ENCODE assay signal across 14 mouse cellular contexts in genomic region chr1:20677987-20678386, GRCm38 (mm10). TPM values are rescaled to one million over a fixed set of nuclear protein-coding genes. Genes with fewer than 3 reads are reported as not detected.
A peak's percentile ranks its signal among the peaks of the same experiment; 100 is the strongest.
DNase-seq lines count a peak whose midpoint lies in the region; ATAC-seq and TF ChIP-seq lines count a peak whose summit lies in the region.
"Had no signal": no experiment of that assay in that cellular context is flagged by ENCODE, and none has a peak within 500 bp of the region (broad histone marks: within the 10 kb centered on the region; RNA-seq: fewer than 3 reads in every experiment).

No protein-coding gene starts in this region.

- peak; percentile 22 for DNase-seq in gastrocnemius, postnatal 14 days
- DNase-seq in gastrocnemius, adult 8-10 months (ENCODE audit: low spot score in 2 of 2), result no peak
- peak; percentile 87 for DNase-seq in Muller cell, postnatal 12 days (ENCODE audit: inconsistent ontology term)
- peak; percentile 12 for DNase-seq in midbrain, postnatal 0 days (ENCODE audit: low spot score)
- no peak for DNase-seq in cerebellum, adult 11-12 months
- no peak for DNase-seq in kidney, postnatal 36 days
- no peak for DNase-seq in adrenal gland, adult 18-20 months (ENCODE audit: low spot score in 2 of 2)
- DNase-seq: cerebellum, postnatal 14 days had no signal

- H3K9ac ChIP-seq in forebrain, embryonic 15.5 days (replicated peaks), result no peak overlapping the region
- H3K9ac ChIP-seq in midbrain, postnatal 0 days (replicated peaks; ENCODE audit: low read length, poor library complexity, severe bottlenecking), result no peak overlapping the region
- H3K9ac ChIP-seq: liver, embryonic 12.5 days had no signal

- H3K27ac ChIP-seq in forebrain, embryonic 15.5 days (replicated peaks), result no peak overlapping the region
- no peak overlapping the region for H3K27ac ChIP-seq in midbrain, postnatal 0 days (ENCODE audit: low read depth, low read length)
- H3K27ac ChIP-seq: liver, embryonic 12.5 days had no signal

- intact Hi-C loops in gastrocnemius, postnatal 14 days (cut with DNase I; ENCODE audit: low total_unique reads), result no loop called here

- no peak overlapping the region for H3K4me3 ChIP-seq in forebrain, embryonic 15.5 days
- H3K4me3 ChIP-seq in midbrain, postnatal 0 days (ENCODE audit: low read depth, low read length), result no peak overlapping the region
- H3K4me3 ChIP-seq: liver, embryonic 12.5 days had no signal

- ATAC-seq in forebrain, embryonic 15.5 days (replicated peaks), result 0 out of 2 replicates have a peak, but pooled peaks have one; percentile 35
- ATAC-seq in midbrain, postnatal 0 days (ENCODE audit: low FRiP score), result no peak
- ATAC-seq: liver, embryonic 12.5 days had no signal

- H3K4me1 ChIP-seq in forebrain, embryonic 15.5 days, result no peaks in the 10 kb centered on the region
- no peaks in the 10 kb centered on the region for H3K4me1 ChIP-seq in midbrain, postnatal 0 days (ENCODE audit: insufficient read depth, low read length)
- H3K4me1 ChIP-seq: liver, embryonic 12.5 days had no signal

- no peaks in the 10 kb centered on the region for H3K9me3 ChIP-seq in forebrain, embryonic 15.5 days
- H3K9me3 ChIP-seq in midbrain, postnatal 0 days (ENCODE audit: low read length), result no peaks in the 10 kb centered on the region
- H3K9me3 ChIP-seq: liver, embryonic 12.5 days had no signal

- 5% methylated on average over 3 of the region's 3 CpGs for WGBS in forebrain, embryonic 15.5 days
- 9% methylated on average over 3 of the region's 3 CpGs for WGBS in midbrain, postnatal 0 days

- no peaks in the 10 kb centered on the region for H3K36me3 ChIP-seq in forebrain, embryonic 15.5 days
- H3K36me3 ChIP-seq in midbrain, postnatal 0 days (ENCODE audit: insufficient read depth, low read length), result no peaks in the 10 kb centered on the region
- H3K36me3 ChIP-seq: liver, embryonic 12.5 days had no signal

- no peaks in the 10 kb centered on the region for H3K27me3 ChIP-seq in forebrain, embryonic 15.5 days
- H3K27me3 ChIP-seq in midbrain, postnatal 0 days (ENCODE audit: insufficient read depth, low read length), result no peaks in the 10 kb centered on the region
- H3K27me3 ChIP-seq: liver, embryonic 12.5 days had no signal

- H3K4me2 ChIP-seq in forebrain, embryonic 15.5 days (replicated peaks), result no peak overlapping the region
- H3K4me2 ChIP-seq in midbrain, postnatal 0 days (ENCODE audit: low read depth, low read length, poor library complexity, severe bottlenecking), result no peak overlapping the region
- H3K4me2 ChIP-seq: liver, embryonic 12.5 days had no signal

- no peak for TF ChIP-seq CTCF in midbrain, postnatal 0 days (IDR thresholded peaks at IDR 0.05)

RNA-seq across cellular contexts. Expression of gene Il17a, which starts 52.7 kb away (rescaled TPM):
- total RNA-seq in gastrocnemius, postnatal 14 days (2021), result not detected
- total RNA-seq in gastrocnemius, adult 8-10 months (2022), result not detected
- not detected in 2 replicates for polyA plus RNA-seq in forebrain, embryonic 15.5 days (2015; fragmentation: Nextera tagmentation; extraction: Ambion mirVana)
- not detected in 2 replicates for total RNA-seq in midbrain, postnatal 0 days (2014; rRNA removed)
- not detected in 2 replicates for polyA plus RNA-seq in midbrain, postnatal 0 days (2015; fragmentation: Nextera tagmentation; extraction: Ambion mirVana)
- not detected for total RNA-seq in adrenal gland, adult 18-20 months (2021)
- total RNA-seq: heart, postnatal 25 days; layer of hippocampus, adult 18-20 months; megakaryocyte, adult 5-6 weeks had no signal
- polyA plus RNA-seq: liver, embryonic 12.5 days; testis, adult 2 months had no signal

Comparison
In these comparisons a context has a peak if more than half of its experiments do, and no peak if none do; other contexts are left out.
1. DNase-seq: peak in gastrocnemius, postnatal 14 days (single experiment), Muller cell, postnatal 12 days (single experiment) and midbrain, postnatal 0 days (single experiment); none in gastrocnemius, adult 8-10 months (0 of 2), cerebellum, adult 11-12 months (single experiment), kidney, postnatal 36 days (0 of 2) and adrenal gland, adult 18-20 months (0 of 2).